Mouse (Mus musculus): ENCODE data around the gene Agbl3.

DNA sequence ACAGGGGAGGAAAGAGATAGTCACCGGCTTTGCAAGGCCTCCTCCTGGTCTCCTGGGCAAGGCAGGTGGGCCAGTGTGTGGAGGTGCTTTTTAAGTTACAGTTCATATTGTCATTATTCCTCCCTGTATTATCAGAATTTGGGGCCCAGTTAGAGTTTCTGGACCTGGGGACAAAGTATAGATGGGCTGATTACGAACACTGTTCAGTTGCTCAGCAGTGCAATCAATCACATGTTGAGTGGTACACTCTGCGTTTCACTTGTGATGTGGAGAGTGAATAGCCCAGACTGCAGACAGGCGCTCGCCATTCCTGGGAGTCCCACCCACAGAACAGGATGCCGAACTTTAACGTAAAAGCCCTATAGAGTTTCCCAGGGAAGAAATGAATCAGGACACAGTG, 104.5 kb downstream of the Agbl3 start:
- TF ChIP-seq CTCF (IDR thresholded peaks at IDR 0.05; ENCODE audit: low read depth) (no peak), EP300 (IDR thresholded peaks at IDR 0.05; ENCODE audit: low read depth) (no peak)

Data from liver, embryonic 14.5 days (tissue).